Mouse (Mus musculus): ENCODE results near the gene Ap5s1.
A peak's percentile ranks its signal among the peaks of the same experiment; 100 is the strongest.
"Not testable (repeated sequence)": the region's sequence is repeated elsewhere in the genome, so short reads cannot be mapped to it uniquely, and the experiment has no call there.

The Ap5s1 gene

GRCm38 (mm10) chr2:131221853-131222515, 15.1 kb downstream of the Ap5s1 start:
- DNase-seq (ENCODE audit: low spot score), result no peak

DNA sequence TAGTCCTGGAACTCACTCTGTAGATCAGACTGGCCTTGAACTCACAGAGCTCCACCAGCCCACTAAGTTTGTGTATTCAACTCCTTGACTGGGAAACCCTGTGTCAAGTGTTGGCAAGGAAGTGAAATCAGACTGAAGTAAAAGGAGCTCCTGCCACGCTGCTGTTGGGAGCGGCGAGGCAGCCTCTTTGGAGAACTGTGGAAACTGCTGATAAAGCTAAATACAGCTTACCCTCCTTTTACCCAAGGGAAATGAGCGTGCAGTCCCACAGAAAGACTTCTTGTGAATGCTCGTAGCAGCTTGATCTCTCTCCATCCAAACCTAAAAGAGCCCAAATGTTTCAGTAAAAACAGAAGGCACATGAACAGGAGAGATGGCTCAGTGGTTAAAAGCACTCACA, 15.7 kb downstream of the Ap5s1 start:
- DNase-seq (ENCODE audit: low spot score), result no peak

DNA sequence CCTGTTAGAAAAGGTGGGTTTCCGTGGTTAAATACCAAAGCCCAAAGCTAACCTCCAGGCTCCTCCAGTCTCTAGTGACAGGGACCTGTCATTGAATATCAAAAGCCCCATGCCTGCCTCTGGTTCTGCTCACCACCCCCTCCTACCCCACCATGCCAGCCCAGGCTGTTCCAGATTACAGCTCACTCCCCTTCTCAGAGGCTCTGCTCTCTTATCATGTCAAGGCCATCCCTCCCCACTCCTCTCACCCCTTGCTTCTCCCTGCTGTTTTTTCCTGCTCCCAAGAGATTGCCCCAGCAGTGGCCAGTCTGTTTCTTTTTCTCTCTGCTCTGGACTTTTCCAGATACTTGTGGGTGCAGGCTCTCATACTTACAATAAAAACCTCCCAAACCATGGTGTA, 16.7 kb downstream of the Ap5s1 start:
- DNase-seq (ENCODE audit: low spot score), result no peak

GRCm38 (mm10) chr2:131225178-131225577, 18.3 kb downstream of the Ap5s1 start:
- no peak for DNase-seq (ENCODE audit: low spot score)

GRCm38 (mm10) chr2:131226669-131227068, 19.8 kb downstream of the Ap5s1 start:
- not testable (repeated sequence) for DNase-seq (ENCODE audit: low spot score)

DNA sequence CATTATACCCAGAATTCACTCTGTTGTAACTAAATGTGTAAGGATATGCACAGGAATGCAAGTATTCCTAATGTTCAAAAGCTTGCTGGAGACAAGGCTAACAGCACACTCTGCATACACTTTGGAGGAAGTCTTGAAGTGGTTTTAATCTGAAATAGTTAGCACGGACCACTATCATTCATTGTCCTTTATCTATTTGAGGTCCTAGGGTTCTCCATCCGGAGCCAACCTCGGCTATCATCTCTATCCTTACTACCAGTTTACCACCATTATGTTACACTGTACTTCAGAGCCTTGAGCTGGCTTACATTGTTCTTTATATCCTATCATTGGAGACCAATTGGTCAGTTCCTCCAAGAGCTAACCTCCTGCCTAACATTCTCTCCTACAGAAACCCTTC, 20.4 kb downstream of the Ap5s1 start:
- no peak for DNase-seq (ENCODE audit: low spot score)

GRCm38 (mm10) chr2:131232558-131232957, 25.7 kb downstream of the Ap5s1 start:
- no peak for DNase-seq (ENCODE audit: low spot score)

GRCm38 (mm10) chr2:131233307-131234126, 26.6 kb downstream of the Ap5s1 start, which contains the start of gene Mavs:
Mavs (plus strand) TSS chr2:131234063.
- DNase-seq (ENCODE audit: low spot score), result peak; percentile 97

DNA sequence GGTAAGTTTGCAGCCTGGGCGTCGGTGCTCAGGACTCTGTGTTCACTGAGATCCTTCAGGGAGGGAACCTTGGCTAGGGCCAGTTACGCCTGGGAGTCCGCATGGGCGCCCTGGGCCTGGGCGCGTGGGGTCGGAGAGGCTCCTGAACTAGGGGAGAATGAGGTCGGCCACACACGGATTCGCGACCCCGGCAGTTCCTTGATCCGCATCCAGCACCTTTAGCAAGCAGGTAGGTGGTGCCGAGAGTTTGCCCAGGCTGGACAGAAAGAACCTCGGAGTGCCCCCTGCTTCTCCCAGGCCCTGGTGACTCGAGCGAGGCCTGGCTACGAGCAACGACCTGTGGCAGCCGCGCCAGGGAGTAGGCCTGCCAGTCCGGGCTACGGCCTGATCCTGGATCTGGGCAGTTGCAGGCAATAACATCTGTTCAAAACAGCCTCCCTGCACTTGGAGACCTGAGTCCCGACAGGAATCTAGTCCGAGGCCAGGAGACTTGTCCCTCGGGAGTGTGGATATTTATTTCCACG, 27.3 kb downstream of the Ap5s1 start:
- DNase-seq (ENCODE audit: low spot score), result peak; percentile 22

DNA sequence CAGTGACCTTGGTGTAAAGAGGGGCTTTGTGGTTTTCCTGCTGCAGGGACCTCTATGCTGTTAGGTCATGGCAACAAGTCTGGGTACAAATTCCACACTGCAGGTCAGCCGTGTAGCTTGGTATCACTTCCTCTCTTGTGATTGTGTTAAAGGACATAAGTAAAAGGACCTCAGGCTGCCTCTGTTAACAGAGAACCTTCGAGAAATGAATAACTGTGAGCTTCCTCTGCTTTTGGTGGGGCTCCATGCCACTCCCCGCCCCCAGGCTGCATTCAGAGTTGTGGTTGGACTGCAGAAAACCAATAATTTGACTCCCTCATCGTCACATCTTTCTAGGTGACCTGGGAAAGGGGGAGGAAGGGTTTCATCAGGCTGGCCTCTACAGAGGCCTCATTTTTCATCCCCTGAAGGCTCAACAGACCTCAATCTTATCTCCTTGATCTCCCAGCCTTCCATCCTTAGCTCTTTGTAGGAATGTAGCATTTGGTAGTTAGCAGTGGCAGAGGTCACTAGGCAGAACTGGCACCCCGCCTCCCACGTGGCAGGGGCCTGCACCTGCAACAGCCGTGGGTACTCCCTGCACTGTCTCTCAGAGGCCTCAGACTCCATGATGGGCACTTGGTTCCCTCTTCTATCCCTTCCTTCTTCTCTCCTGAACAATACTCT, 28.2 kb downstream of the Ap5s1 start:
- no peak for DNase-seq (ENCODE audit: low spot score)

GRCm38 (mm10) chr2:131242180-131242579, 35.3 kb downstream of the Ap5s1 start:
- DNase-seq (ENCODE audit: low spot score), result no peak

GRCm38 (mm10) chr2:131242929-131243328, 36.1 kb downstream of the Ap5s1 start:
- no peak for DNase-seq (ENCODE audit: low spot score)

DNA sequence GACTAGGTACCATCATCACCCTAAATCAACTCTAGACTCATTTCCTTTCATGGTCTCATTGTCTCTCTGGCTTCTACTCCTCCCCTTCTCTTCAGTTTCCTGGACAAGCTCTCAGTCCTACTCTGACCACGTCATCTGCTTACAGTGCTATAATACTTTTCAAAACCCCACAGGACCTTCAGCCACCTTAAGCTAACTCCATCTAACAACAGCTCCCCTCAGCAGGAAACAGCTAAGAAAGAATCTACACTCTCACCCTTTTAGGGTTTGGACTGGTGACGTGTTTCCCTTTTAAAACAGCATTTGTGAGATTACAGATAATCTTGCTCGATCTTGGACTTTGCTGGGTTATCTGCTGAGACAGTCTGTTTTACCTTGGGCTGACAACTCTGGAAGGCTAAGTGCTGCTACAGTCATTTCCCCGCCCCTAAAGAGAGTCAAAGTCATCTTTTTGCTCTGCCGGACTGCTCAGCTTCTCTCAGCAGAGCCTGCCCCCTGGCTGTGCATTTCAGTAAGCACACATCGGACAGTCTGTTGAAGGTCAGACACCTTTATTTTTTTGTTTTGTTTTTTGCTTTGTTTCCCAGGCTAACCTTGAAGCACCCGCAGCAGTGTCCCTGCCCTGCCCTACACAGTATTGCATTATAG, 46.9 kb downstream of the Ap5s1 start:
- DNase-seq (ENCODE audit: low spot score), result peak; percentile 82

DNA sequence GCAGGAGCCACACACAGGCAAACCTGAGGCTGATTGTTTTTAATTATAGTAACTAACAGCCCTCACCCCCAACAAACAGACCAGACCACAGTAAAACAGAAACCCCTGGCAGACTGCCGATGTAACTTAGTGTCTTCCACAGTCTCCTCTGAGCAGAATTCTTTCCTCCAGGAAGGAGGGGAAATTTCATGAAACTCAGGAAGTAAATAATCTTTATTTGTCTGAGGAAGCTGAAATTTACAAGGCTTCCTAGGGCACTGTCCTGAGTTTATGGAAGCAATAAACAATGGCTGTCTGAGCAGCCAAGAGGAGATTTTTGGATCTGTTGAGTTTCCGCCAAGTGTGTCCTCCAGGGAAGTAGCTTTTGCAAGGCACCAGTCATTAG, 47.4 kb downstream of the Ap5s1 start:
- no peak for DNase-seq (ENCODE audit: low spot score)

DNA sequence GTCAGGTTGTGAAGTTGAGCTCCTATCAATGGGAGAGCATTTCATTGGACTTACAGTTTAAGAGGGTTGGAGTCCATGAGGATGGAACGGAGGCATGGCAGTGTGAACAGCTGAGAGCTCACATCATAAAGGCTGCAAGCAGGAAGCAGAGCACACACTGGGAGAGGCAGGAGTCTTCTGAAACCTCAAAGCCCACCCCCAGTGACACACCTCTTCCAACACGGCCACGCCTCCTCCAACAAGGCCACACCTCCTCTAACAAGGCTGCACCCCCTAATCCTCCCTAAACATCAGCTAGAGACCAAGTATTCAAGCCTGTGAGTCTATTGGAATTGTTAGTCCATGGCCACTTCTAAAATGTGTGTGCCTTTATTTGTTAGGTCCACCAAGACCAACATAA, 48.9 kb downstream of the Ap5s1 start:
- no peak for DNase-seq (ENCODE audit: low spot score)

GRCm38 (mm10) chr2:131258693-131259092, 51.8 kb downstream of the Ap5s1 start:
- no peak for DNase-seq (ENCODE audit: low spot score)

DNA sequence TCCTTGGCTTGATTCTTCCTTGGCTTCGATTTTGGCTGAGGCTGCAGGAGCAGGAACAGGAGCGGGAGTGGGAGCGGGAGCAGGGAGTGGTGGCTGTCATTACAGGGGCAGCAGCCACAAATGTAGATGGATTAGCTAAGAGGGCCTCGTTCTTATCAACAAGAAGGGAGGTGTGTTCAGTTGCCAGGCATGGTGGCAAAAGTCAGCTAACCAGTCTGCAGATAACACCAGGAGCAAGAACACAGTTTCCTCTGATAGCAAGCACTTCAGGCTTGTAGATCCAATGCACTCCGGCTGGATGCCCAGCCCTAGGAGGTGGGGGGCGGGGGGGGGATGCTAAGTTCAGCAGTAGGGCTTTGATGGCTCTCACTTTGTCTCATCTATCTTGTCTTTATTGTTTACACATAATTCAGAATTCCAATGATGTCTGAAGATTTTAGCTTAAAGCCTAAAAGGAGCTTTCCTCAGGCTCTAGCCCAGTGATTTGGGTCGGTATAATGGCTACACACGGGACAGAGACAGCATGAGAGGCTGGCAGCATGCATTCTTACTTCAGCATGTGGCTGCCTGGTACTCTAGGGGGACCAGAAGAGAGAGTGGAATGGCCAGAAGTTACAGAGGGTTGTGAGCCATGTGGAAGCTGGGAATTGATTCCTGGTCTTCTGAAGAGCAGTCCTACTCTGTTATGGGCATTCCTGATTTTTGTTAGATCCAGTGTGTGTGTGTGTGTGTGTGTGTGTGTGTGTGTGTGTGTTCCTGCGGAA, 53.8 kb downstream of the Ap5s1 start:
- no peak for DNase-seq (ENCODE audit: low spot score)

GRCm38 (mm10) chr2:131261481-131262212, 54.8 kb downstream of the Ap5s1 start:
- peak; percentile 81 for DNase-seq (ENCODE audit: low spot score)

DNA sequence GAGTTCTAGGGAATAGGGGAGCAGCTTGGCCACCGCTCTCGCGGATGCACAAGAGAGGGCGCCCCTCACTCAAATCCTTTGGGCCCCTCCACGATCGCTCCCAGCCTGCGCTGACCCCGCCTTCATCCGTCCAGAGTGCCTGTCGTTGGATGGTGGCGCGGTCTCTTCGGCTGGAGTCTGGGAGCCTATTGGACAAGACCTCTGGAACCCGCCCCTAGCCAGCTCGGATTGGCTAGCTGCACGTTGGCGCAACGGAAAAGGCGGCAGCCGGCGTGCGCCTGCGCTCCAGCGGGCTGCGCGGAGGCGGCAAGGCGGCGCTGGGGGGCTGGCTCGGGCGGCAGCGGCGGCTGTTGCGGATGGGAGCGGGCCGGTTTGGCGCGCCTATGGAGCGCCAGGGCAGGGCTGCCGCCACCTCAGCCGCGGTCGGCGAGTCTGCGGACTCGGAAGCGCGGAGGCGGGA, 55.4 kb downstream of the Ap5s1 start, which contains the start of gene Pank2:
Gene Pank2 (plus strand): TSS at position 283 of the 460 bp plus-strand sequence.
- DNase-seq (ENCODE audit: low spot score), result peak; percentile 99
